Mouse (Mus musculus) spleen, embryonic (tissue): ENCODE measurements around the gene Efcab11.

Source experiments
- CTCF ChIA-PET: fragments of 350-600 bp; sonication (Branson Sonifier 250); formaldehyde crosslinking; loops from one replicate; lab custom pipeline; 2022; lab: Charles Lee

Efcab11 gene

DNA sequence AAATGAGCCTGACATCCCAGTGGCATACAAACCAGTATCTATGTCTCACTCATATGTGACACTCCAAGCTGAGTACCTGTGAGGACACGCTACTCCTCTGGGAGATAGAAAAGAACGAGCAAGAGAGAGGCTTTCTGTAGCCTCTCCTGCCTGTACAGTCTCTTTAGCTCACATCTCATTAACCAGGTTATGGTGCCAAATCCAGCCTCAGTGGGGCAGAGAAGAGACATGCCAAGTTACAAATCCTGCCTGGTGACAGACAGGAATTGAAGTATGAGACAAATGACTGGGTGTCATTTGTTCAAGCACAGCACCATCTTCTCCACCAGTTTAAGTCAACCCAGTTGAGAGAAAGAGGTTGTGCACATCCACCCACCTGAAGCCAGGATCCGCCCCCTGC is 190.2 kb downstream of the Efcab11 start:
- CTCF ChIA-PET: no interaction called here

DNA sequence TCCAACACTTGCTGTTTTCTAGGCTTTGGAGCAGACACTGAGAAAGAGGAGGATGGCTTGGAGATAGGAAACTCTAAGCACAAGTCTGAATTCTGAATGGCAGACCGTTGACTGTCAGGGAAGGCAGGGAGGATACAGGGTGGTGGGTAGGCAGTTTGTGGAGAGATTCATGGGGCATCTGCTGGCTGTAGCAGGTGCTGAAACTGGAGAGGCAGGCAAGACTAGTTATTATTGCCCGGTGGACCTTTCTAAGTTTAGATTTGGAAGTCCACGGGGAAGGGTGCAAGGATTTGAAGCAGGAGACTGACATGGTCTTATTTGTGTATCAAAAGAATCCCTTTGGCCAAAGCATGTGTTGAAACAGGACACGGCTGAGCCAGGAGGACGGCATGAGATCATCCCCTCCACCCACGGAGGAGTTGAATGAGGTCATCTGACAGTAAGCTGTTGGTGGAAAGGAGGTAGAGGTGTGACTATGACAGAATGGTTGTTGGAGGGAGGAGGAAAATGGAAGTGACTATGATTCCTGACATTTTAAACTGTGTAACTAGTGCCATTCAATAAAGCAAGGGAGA is 197.7 kb downstream of the Efcab11 start:
- CTCF ChIA-PET: no interaction called here

- CTCF ChIA-PET: no interaction called here
Measured at GRCm38 (mm10) chr12:99685451-99686100, 198.7 kb downstream of the Efcab11 start.

DNA sequence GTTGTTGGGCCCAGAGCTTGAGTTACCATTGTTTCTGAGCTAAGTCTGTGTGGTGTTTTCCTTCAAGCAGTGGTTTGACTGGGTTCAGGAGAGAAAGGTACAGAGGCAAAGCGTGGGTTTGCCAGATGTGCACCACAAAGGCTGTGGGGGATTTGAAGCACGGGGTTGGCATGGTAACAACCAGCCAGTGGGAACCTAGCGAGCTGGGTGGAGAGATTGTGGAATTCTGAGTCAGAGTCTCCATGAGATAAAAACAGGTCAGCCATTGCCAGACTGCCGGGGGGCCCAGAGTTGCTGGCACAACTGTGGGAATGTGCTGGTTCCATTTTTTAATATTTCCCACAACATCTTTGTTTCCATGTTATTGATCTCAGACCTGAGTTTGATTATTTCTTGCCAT is 202.6 kb downstream of the Efcab11 start:
- CTCF ChIA-PET: no interaction called here

GRCm38 (mm10) chr12:99671866-99672191 is 212.4 kb downstream of the Efcab11 start:
- CTCF ChIA-PET: no interaction called here

DNA sequence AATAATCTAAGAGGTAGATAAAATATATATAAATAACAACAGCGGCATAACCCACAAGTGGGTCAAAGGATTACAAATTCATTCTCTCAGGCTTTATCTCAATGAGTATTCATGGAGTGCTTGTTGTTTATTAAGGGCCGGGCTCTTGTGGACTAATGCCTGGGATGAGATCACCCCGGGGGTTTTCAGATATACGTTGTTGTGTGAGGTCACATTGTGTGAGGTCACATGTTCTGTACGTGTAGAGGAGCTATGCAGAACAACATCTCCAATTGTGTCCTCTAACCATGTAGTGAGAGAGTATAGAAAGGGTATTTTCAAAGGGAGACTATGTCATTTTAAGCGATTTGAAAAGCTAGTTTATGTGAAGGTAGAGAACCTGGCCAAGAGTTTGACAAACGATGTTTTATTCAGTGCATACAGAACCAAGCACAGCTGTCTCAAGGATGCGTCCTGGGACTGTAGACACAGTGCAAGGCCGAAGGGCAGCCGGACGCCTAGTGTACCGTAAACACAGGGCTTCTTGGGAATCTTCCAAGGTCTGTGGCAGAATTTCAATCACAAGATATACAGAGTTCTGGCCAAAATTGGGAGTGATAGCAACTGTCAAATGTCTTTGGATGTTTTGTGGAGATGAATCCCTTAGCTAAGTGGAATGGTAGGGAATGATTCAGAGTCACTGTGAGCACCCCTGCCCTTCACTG is 212.9 kb downstream of the Efcab11 start:
- CTCF ChIA-PET: interaction anchor here (0.6 kb wide), 1 partner anchor 127 kb away, joined by 4 read pairs; no protein-coding TSS in a partner anchor

DNA sequence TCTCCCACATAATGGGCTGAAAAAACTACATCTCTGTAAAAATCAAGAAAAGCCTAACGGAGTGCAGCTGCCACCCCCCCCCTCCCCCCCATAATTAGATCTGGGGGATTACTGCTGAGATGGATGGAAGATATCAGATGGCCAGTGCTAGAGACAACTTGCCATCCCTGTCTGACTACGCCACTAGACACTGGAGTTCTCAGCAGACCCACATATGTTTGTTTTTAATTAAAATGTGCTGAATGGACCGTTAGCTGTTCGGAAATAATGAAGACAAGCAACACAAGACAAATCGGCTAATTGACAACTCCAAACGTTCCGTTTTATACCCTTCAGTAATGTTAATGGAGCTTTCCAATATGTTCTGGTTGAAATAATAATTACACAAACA is 213.5 kb downstream of the Efcab11 start:
- CTCF ChIA-PET: interaction anchor here (0.6 kb wide), 1 partner anchor 127 kb away, joined by 4 read pairs; no protein-coding TSS in a partner anchor

GRCm38 (mm10) chr12:99669976-99670761 is 214.1 kb downstream of the Efcab11 start:
- CTCF ChIA-PET: no interaction called here

GRCm38 (mm10) chr12:99654991-99655880 is 229.0 kb downstream of the Efcab11 start:
- CTCF ChIA-PET: interaction anchor here (0.7 kb wide), 1 partner anchor 311 kb away, joined by 3 read pairs; no protein-coding TSS in a partner anchor

DNA sequence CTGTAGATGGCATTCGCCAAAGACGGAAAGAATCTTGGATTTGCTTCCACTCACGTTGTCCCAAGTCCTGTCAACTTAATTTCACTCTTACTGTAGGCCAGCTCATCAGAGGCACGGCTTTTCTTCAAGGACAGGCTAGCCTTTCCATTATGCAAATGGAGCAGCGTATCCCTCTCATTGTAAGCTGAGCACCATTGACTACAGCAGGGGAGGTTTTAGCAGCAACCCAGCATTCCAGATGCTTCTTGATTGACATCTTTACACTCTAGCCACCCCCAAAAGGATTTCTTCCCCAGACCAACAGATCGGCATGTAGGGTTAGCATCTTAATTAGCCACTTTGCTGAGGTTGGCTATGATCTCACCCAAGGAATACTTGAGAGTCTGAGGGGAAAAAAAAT is 231.8 kb downstream of the Efcab11 start:
- CTCF ChIA-PET: interaction anchor here (0.9 kb wide), 1 partner anchor 52 kb away, joined by 11 read pairs; no protein-coding TSS in a partner anchor

DNA sequence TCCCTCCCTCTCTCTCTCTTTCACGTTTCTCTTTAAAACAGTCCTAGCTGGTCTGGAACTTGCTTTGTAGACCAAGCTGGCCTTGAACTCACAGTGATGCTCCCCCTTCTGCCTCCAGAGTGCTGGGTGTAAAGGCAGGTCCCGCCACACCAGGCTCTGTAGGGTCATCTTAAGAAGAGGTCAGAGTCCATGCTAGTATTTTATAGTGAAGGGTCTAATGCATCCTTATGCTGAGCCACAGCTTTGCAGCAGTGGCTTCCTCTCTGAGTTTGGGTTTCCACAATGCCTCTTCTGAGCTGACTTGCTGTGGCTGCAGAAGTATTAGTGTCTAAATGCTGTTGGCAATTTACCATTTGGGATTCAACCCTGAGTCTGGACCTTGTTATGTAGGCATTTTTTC is 234.5 kb downstream of the Efcab11 start:
- CTCF ChIA-PET: no interaction called here

DNA sequence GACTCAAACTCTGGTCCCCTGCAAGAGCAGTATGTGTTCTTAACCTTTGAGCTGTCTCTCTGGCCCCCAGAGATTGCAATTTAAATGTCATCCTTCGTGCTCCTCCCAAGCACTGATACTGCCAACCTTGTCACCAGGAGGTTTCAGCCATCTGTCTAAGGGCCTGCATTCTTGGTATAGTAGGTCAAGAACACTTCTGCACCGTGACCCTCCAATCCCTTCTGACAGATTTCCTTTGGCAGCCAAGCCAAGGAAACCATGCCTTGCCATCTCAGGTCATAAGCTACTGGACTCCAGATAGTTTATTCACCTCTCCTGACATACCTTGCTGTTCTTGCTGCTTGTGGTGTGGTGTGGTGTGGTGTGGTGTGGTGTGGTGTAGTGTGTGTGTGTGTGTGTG is 235.5 kb downstream of the Efcab11 start:
- CTCF ChIA-PET: no interaction called here

DNA sequence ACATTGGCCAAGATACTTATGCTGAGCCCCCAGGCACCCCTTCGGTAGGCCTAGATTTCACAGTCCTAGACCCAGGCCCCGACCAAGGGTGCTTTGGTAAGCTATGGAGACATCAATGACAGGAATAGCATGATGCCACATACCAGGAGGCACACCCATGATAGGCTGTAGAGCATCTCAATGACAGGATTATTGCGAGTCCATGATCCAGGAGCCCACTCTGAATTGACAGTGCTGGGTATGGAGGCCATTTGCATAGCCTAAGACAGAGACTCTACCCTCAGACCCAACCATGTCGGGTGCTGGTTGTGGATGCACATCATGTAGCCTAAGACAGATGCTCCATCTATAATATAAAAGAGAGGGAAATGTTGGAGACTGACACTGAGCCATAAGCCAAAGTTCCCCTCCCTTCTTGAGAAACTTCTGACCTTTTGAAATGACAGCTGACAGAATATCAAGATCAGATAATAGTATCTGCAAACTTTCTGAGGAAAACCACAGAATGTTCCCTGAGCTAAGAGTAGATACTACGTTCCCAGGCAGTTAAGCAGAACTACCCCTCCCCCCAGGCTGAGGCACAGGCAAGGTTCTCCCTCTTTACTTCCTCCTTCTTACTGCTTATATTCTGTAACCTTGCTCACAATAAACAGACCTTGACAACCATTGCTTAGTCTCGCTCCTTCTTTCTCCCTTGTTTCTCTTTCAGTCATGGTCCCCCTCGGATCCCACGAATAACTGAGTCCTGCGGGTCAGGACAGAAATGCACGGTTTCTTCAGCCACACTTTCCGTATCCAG is 237.5 kb downstream of the Efcab11 start:
- CTCF ChIA-PET: no interaction called here

GRCm38 (mm10) chr12:99645418-99645817 is 238.8 kb downstream of the Efcab11 start:
- CTCF ChIA-PET: no interaction called here

GRCm38 (mm10) chr12:99644966-99645365 is 239.3 kb downstream of the Efcab11 start:
- CTCF ChIA-PET: no interaction called here
